Mouse (Mus musculus) cerebellum, postnatal 25 days (tissue): Measurements from ENCODE around the gene Prss30.

Experiments
- DNase-seq, 2 experiments: peaks; one replicate each; pipeline ENCODE4 v3.0.0; 2021; ENCODE audit warnings: mixed read lengths in 2 of 2

Prss30 gene

GRCm38 (mm10) chr17:23980297-23980909 lies at the start of gene Prss30:
Gene Prss30, minus strand, starts transcription at chr17:23980566.
- no peak for DNase-seq

DNA sequence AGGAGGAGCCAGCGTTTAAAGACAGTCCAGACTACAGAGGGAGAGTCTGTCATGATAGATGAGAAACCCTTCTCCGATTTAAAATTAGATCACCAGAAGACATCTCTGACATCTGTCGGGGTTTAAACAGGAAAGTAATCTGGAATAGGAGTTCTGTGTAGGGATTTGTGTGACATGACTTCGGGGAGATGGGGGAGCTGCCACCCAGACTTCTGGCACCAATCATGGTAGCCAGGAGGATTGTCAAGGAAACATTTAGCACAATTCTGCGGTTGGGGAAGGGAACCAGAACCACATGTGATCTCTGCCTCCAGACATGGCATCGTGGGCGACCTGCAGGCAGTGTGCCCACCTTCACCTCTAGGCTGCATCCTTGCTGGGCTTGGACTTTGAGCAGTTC lies 49.1 kb upstream of the Prss30 start:
- DNase-seq: no peak

- DNase-seq: no peak
These were observed 41.2 kb upstream of the Prss30 start for GRCm38 (mm10) chr17:24021375-24022199.

DNA sequence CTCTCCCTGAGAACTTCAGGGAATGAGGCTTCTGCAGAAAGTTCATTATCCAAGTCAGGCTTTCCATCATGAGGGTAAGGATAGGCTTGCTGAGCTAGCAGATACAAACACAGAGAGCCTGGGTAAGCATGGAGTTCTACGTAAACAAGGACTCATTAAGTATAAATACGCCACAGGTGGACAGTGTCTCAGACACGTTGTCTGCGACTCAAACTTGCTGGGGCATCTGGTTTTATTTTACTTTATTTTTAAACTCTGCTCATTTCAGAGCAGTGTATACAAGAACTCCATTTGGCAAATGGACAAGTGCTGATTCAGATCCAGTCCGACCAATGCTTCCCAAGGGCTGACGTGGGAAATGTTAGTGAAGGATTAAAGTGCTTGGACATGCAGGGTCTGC lies 40.3 kb upstream of the Prss30 start:
- no peak for DNase-seq

GRCm38 (mm10) chr17:24015727-24016126 lies 35.4 kb upstream of the Prss30 start:
- DNase-seq: peak in 1 of 2 experiments; percentile 48

DNA sequence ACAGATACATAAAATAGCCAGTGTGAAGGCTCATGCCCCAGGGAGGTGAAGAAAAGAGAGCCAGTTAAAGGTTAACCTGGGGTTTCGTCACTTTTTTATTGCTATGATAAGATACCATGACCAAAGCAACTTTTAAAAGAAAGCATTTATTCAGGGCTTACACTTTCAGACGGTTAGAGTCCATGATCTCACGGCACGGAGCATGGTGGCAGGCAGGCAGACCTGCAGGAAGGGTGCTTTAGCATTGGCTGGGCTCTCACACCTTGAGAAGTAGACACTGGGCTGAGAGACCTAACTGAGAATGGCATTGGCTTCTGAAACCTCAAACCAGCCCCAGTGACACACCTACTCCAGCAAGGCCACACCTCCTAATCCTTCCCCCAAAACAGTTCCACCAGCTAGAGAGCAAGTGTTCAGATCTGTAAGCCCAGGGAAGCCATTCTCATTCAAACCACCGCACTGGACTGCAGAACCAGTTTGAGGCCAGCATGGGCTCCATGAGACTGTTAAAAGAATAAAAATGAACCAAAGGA lies 34.1 kb upstream of the Prss30 start:
- no peak for DNase-seq

- DNase-seq: no peak
These were observed 32.6 kb upstream of the Prss30 start for GRCm38 (mm10) chr17:24012921-24013320.

GRCm38 (mm10) chr17:24009617-24010016 lies 29.3 kb upstream of the Prss30 start:
- no peak for DNase-seq

- no peak for DNase-seq
These were observed 27.7 kb upstream of the Prss30 start for GRCm38 (mm10) chr17:24008105-24008504.

- no peak for DNase-seq
These were observed 27.0 kb upstream of the Prss30 start for GRCm38 (mm10) chr17:24007391-24007790.

DNA sequence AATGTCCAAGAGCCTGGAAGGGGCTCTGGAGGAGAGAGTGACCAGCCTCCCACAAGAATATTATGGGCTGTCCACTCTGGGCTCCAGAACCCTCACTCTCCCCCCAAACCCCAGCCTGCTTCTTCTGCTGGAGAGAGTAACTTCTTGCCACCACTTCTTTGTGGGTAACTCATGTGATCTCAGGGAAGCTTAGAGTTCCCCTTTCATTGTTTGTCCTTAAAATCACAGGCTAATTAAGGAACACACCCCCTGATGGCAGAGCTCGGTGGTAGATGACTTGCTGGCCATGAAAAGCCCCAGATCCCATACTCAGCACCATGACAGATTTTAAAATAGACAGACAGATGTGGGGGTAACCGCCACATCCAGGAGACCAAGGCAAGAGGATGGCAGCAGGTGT lies 26.6 kb upstream of the Prss30 start:
- DNase-seq: no peak

DNA sequence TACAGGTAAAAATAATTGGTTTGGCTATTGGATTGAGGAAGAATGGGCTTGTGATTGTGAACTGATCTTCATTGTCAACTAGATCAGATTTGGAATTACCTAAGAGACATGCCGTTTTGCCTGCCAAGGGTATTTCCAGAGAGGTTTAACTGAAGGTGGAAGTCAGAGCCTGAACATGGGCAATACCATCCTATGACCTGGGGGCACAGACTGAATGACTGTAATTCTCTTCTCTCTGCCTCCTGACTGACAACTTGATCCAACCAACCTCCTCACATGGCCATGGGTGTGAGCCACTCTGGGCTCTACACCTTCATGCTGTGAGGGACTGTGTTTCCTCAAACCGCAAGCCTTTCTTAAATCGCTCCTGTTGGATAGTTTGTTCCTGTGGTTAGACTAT lies 24.7 kb upstream of the Prss30 start:
- DNase-seq: no peak

DNA sequence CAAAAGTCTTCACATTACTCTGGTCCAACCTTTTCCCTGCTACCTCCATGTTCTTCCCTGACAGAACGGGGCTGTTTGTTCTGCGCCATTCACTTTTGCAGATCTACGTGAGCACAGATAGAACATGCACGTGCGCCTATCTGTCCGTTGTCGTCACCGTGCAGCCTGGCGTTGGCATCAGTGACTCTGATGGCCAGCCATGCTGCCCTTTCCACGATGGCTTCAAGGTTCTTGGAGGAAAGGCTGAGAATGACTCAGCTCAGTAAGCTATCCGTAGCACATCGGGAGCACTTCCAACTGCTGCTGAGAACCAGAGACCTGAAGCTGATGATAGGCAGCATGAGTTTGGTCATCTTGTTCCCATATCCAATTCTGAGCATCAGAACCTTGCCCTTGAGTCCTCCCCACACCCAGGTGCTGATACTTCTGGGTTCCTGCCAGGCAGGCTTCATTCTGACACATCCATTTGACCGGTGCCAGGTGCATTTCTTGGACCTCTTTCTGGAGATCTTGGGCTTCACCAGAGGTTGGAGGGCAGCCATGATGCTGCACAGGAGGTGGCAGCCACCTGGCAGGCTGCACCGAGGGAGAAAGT lies 23.8 kb upstream of the Prss30 start:
- peak; percentile 54 to 73 for DNase-seq

GRCm38 (mm10) chr17:24000404-24000803 lies 20.0 kb upstream of the Prss30 start:
- peak in 1 of 2 experiments; percentile 43 for DNase-seq

GRCm38 (mm10) chr17:23998383-23998782 lies 18.0 kb upstream of the Prss30 start:
- peak in 1 of 2 experiments; percentile 31 for DNase-seq

GRCm38 (mm10) chr17:23997901-23998300 lies 17.5 kb upstream of the Prss30 start, which contains the start of gene Prss22:
Gene Prss22, minus strand, starts transcription at chr17:23998100.
- no peak for DNase-seq

GRCm38 (mm10) chr17:23995421-23995820 lies 15.1 kb upstream of the Prss30 start:
- DNase-seq: no peak

GRCm38 (mm10) chr17:23994667-23995066 lies 14.3 kb upstream of the Prss30 start:
- DNase-seq: no peak

- DNase-seq: peak; percentile 90 to 95
These were observed 13.4 kb upstream of the Prss30 start for GRCm38 (mm10) chr17:23993559-23994428.

- no peak for DNase-seq
These were observed 12.6 kb upstream of the Prss30 start for GRCm38 (mm10) chr17:23992789-23993553.

GRCm38 (mm10) chr17:23989802-23990201 lies 9.4 kb upstream of the Prss30 start:
- no peak for DNase-seq

GRCm38 (mm10) chr17:23984989-23985388 lies 4.6 kb upstream of the Prss30 start:
- no peak for DNase-seq
